Mouse (Mus musculus) lung, postnatal 0 days (tissue): ENCODE results near the gene Tasp1. TPM values are rescaled to one million over a fixed set of nuclear protein-coding genes. Genes with fewer than 3 reads are reported as not detected.

Experiments
- ATAC-seq: fragments of 200-750 bp; cut with Nextera tagmentation; 2 replicates; pipeline ENCODE4 v1.8.0; 2017; ENCODE audit warnings: moderate library complexity
- DNase-seq: peaks from one replicate; pipeline ENCODE4 v3.0.0-alpha.2; 2016; ENCODE audit warnings: low spot score
- H3K27ac ChIP-seq: fragments of 300-500 bp; sonication (generic); 2 replicates; pipeline ENCODE4 v1.5.1; 2014; ENCODE audit warnings: antibody characterized with exemption, mild to moderate bottlenecking, low read length, mixed read lengths
- H3K27me3 ChIP-seq: fragments of 300-500 bp; sonication (generic); replicated peaks from 2 replicates; pipeline ENCODE4 v1.6.1; 2014; ENCODE audit warnings: low read length, mixed read lengths; ENCODE audit not compliant: insufficient read depth
- H3K36me3 ChIP-seq: fragments of 300-500 bp; sonication (generic); 2 replicates; pipeline ENCODE4 v1.6.1; 2014; ENCODE audit warnings: low read length, mixed read lengths; ENCODE audit not compliant: insufficient read depth
- H3K4me1 ChIP-seq: fragments of 300-500 bp; sonication (generic); 2 replicates; pipeline ENCODE4 v1.6.1; 2014; ENCODE audit warnings: antibody characterized with exemption, low read depth, low read length, mixed read lengths; ENCODE audit not compliant: insufficient read depth
- H3K4me2 ChIP-seq: fragments of 300-500 bp; sonication (generic); replicated peaks from 2 replicates; pipeline ENCODE4 v1.6.1; 2014; ENCODE audit warnings: low read depth, mild to moderate bottlenecking, low read length, moderate library complexity, mixed read lengths
- H3K4me3 ChIP-seq: fragments of 300-500 bp; sonication (generic); 2 replicates; pipeline ENCODE4 v1.5.1; 2014; ENCODE audit warnings: low read depth, low read length
- H3K9ac ChIP-seq: fragments of 300-500 bp; sonication (generic); replicated peaks from 2 replicates; pipeline ENCODE4 v1.6.1; 2014; ENCODE audit warnings: low read depth, mild to moderate bottlenecking
- H3K9me3 ChIP-seq: fragments of 300-500 bp; sonication (generic); 2 replicates; pipeline ENCODE4 v1.6.1; 2016; ENCODE audit warnings: low read length, mixed read lengths
- CTCF ChIP-seq: IDR thresholded peaks from 2 replicates; pipeline ENCODE4 v1.5.1; 2016; ENCODE audit warnings: antibody characterized with exemption, mild to moderate bottlenecking
- EP300 ChIP-seq: IDR thresholded peaks from 2 replicates; pipeline ENCODE4 v1.6.1; 2016; ENCODE audit warnings: antibody characterized with exemption, mild to moderate bottlenecking, control low read depth
- WGBS: fragments of 180-500 bp; shearing (Covaris S2); extraction: QIAGEN DNeasy Blood & Tissue Kit; methylation state at CpG from one replicate; pipeline ENCODE4 v1.1.7; 2014; 5-methylcytosine and 5-hydroxymethylcytosine counted together
- polyA plus RNA-seq: library from polyadenylated mRNA; unstranded; fragments of >200 nt; fragmentation: Nextera tagmentation; extraction: Ambion mirVana; gene quantifications from 2 replicates; pipeline ENCODE4 v1.2.1, GENCODE M21; 2015

Gene Tasp1
- 13.1 and 13.3 TPM in 2 replicates for polyA plus RNA-seq

DNA sequence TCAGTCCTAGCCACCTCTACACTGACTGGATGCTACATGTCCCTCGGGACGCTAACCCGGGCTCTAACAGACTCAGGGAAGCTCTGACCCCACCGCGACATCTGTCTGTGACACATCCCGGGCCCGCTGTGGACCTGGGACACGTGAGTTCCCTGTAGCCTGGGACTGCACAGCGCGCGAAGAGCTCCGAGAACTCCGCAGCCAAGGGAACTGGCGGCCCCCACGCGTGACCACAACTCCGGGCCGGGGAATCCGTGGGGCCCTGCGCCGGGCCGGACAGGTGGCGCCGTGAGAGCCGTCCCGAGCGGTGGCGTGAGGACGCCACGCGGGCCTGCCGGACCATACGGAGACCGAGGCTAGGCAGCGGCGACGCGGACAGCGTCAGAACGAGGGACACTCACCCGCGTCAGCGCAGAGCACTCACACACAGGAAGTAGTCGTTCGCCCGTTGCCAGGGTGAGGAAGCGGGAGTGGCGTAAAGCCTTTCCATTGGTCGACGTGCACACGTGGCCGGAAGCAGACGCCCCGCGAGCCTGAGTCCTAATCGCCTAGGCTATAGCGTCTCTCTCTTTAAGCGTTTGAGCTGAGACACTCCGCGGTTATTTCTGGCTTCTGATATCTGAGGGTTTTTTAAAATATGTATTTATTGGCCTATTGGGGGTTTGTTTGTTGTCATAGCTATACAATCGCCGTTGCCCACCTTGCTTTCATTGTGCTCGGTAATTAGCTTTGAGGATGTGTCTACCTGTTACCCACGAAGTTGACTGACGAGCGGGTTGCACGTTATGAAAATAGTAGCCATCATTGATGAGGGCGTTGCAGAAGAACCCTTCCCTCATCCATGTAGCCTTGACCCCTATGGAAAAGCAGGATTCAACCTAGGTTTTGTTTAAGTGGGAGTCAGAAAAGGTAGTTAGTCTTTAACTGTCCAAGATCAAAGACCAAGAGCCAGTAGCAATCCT lies at the start of gene Tasp1:
Gene Tasp1, minus strand, starts transcription at position 453 of the 962 bp plus-strand sequence.
- peak within 1 kb of the TSS; percentile 93 for H3K27ac ChIP-seq
- peak within 1 kb of the TSS; percentile 77 for H3K4me3 ChIP-seq
- peak; percentile 99 for DNase-seq
- H3K9me3 ChIP-seq: no peaks in the 10 kb centered on the region
- H3K9ac ChIP-seq: peak within 1 kb of the TSS; percentile 80
- TF ChIP-seq CTCF: no peak
- TF ChIP-seq EP300: no peak
- 2% methylated on average over 56 of the region's 68 CpGs for WGBS
- H3K36me3 ChIP-seq: no peaks in the 10 kb centered on the region
- H3K27me3 ChIP-seq: no peaks in the 10 kb centered on the region
- peak within 1 kb of the TSS; percentile 88 for H3K4me2 ChIP-seq
- peak; percentile 100 for ATAC-seq
- peaks cover 7% of the 10 kb centered on the region; the same call in 1 of the 2 replicates for H3K4me1 ChIP-seq

DNA sequence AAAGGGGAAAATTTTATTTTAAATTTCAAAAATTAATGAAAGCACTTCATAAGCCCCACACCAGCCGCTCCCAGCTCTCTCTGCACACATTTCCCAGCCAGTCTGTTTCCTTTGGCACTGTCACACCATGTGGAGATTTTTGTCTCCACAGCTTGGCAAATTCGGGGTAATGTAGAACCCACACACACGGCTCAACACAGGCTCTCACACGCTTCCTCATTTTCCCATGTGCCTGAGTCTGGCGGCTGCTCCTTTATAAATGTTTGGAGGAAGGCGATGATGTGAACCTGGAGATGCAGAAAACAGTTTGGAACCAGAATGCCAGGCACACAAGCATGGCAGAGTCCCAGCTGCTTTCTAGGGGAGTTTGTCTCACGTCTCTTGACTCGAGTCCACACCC lies 47.2 kb upstream of the Tasp1 start:
- ATAC-seq (no peak), DNase-seq (no peak)
- H3K9ac ChIP-seq: no peak overlapping the region
- H3K9me3 ChIP-seq: no peaks in the 10 kb centered on the region
- no peaks in the 10 kb centered on the region for H3K36me3 ChIP-seq
- H3K27ac ChIP-seq: no peak overlapping the region
- no peaks in the 10 kb centered on the region for H3K4me1 ChIP-seq
- no peaks in the 10 kb centered on the region for H3K27me3 ChIP-seq
- TF ChIP-seq CTCF (no peak), EP300 (no peak)
- H3K4me3 ChIP-seq: no peak overlapping the region
- 88% methylated on average over 8 of the region's 8 CpGs for WGBS
- H3K4me2 ChIP-seq: no peak overlapping the region

- DNase-seq: no peak
- ATAC-seq: no peak
- TF ChIP-seq CTCF (no peak), EP300 (no peak)
- Histone ChIP-seq H3K27ac (no peak overlapping the region), H3K9ac (no peak overlapping the region), H3K4me2 (no peak overlapping the region), H3K4me1 (no peaks in the 10 kb centered on the region), H3K9me3 (no peaks in the 10 kb centered on the region), H3K36me3 (no peaks in the 10 kb centered on the region), H3K4me3 (no peak overlapping the region), H3K27me3 (no peaks in the 10 kb centered on the region)
- WGBS: 20% methylated on average over 1 of the region's 1 CpGs
These were observed 42.3 kb upstream of the Tasp1 start for GRCm38 (mm10) chr2:140108945-140109344.

- DNase-seq: peak; percentile 86
- H3K9ac ChIP-seq: no peak overlapping the region
- peak; percentile 78 for ATAC-seq
These were observed 41.0 kb upstream of the Tasp1 start for GRCm38 (mm10) chr2:140107641-140108040.

GRCm38 (mm10) chr2:140104951-140105350 lies 38.3 kb upstream of the Tasp1 start:
- no peaks in the 10 kb centered on the region for H3K36me3 ChIP-seq
- no peak overlapping the region for H3K9ac ChIP-seq
- no peak overlapping the region for H3K4me2 ChIP-seq
- no peak for TF ChIP-seq EP300
- no peaks in the 10 kb centered on the region for H3K27me3 ChIP-seq
- ATAC-seq (no peak), DNase-seq (peak; percentile 27)
- 48% methylated on average over 3 of the region's 3 CpGs for WGBS
- H3K4me1 ChIP-seq: no peaks in the 10 kb centered on the region
- no peaks in the 10 kb centered on the region for H3K9me3 ChIP-seq
- no peak overlapping the region for H3K27ac ChIP-seq
- no peak overlapping the region for H3K4me3 ChIP-seq

More at GRCm38 (mm10) chr2:140107641-140108040, 41.0 kb upstream of the Tasp1 start:
- no peak for TF ChIP-seq CTCF
- peak; percentile 90 for TF ChIP-seq EP300
- Histone ChIP-seq H3K4me2 (no peak overlapping the region), H3K27ac (no peak overlapping the region), H3K4me1 (no peaks in the 10 kb centered on the region), H3K27me3 (no peaks in the 10 kb centered on the region), H3K4me3 (no peak overlapping the region), H3K36me3 (no peaks in the 10 kb centered on the region), H3K9me3 (no peaks in the 10 kb centered on the region)
- 66% methylated on average over 4 of the region's 4 CpGs for WGBS

DNA sequence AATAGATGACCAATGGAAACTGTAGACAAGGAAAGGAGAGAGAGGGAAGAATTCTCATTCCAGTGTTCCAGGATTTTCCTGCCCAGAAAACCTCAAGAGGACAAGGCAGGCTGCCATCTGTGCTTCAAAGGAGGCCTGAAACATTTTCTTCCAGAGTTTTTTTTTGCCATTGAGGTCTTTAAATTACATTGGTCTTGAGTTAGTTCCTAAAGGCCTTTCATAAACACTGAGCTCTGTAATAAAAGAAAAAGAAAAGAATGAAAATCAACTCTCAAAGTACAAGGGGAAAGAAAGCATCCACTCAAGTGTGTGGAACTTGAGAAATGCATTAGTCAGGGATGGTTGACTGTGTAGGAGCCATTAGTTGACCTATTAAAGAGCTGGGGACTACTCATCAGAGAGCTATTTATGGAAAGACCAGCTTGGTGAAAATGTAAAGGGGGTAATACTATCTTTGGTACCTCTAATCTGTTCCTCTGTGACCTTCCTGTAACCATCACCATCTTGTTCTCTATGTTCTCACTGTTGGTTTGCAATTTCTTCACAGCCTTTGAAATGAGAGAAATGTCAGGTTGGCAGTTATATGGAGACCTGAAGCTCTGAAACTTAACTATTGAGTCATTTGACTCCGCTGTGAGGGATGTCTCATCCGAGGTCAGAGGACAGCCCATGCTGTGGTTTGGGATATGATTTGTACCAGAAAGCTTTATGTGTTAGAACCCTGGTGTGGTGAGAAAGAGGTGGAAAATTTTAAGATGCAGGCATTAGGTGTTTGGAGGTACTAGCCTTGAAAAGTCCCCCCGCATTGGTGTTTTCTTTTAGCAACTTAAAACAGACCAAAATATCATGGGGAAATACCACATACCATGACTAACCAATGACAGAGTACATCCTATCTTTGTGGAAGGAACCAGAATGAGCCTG lies 34.2 kb upstream of the Tasp1 start:
- TF ChIP-seq CTCF (no peak), EP300 (no peak)
- peak overlapping the region; percentile 47 for H3K27ac ChIP-seq
- DNase-seq (no peak), ATAC-seq (no peak)
- H3K27me3 ChIP-seq: no peaks in the 10 kb centered on the region
- WGBS: 81% methylated on average over 3 of the region's 3 CpGs
- no peaks in the 10 kb centered on the region for H3K36me3 ChIP-seq
- H3K4me2 ChIP-seq: no peak overlapping the region
- no peak overlapping the region for H3K4me3 ChIP-seq
- no peaks in the 10 kb centered on the region for H3K9me3 ChIP-seq
- no peak overlapping the region for H3K9ac ChIP-seq
- H3K4me1 ChIP-seq: no peaks in the 10 kb centered on the region
